Mouse (Mus musculus) lung, postnatal 0 days (tissue): Measurements from ENCODE around the gene Vmn1r107.
"Not testable (repeated sequence)": the region's sequence is repeated elsewhere in the genome, so short reads cannot be mapped to it uniquely, and the experiment has no call there.

Experiments used
- CTCF ChIP-seq: IDR thresholded peaks from 2 replicates; pipeline ENCODE4 v1.5.1; 2016; ENCODE audit warnings: antibody characterized with exemption, mild to moderate bottlenecking
- EP300 ChIP-seq: IDR thresholded peaks from 2 replicates; pipeline ENCODE4 v1.6.1; 2016; ENCODE audit warnings: antibody characterized with exemption, mild to moderate bottlenecking, control low read depth

- not testable (repeated sequence) for TF ChIP-seq CTCF, EP300
Measured at GRCm38 (mm10) chr7:20703116-20703515, 34.4 kb downstream of the Vmn1r107 start, which contains the start of gene Vmn1r111.
